ENCODE assay signal across 30 mouse cellular contexts in the genomic region with DNA sequence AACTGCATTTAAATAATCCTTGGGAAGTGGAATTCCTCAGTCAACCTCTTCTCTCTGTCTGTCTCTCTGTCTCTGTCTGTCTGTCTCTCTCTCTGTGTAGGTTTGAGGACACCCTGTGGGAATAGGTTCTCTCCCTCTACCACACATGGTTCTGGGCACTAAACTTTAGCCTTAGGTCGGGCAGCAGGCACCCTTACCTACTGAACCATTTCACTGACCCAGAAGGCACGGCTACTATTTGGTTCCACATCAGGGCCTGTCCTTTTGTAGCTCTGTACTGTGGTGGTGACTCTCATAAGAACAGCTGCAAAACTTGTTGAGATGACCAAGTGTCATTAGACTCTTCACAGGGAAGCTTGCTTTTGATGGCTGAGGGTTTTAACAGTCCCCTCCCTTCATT. TPM values are rescaled to one million over a fixed set of nuclear protein-coding genes. Genes with fewer than 3 reads are reported as not detected.
A peak's percentile ranks its signal among the peaks of the same experiment; 100 is the strongest.
DNase-seq lines count a peak whose midpoint lies in the region; ATAC-seq and TF ChIP-seq lines count a peak whose summit lies in the region.
"Had no signal": no experiment of that assay in that cellular context is flagged by ENCODE, and none has a peak within 500 bp of the region (broad histone marks: within the 10 kb centered on the region; RNA-seq: fewer than 3 reads in every experiment).

No protein-coding gene starts in this region.

- peak overlapping the region; percentile 21 for H3K4me3 ChIP-seq in erythroblast, embryonic 14.5 days (replicated peaks)
- no peak overlapping the region for H3K4me3 ChIP-seq in liver, adult 2 months (ENCODE audit: insufficient read depth, low read depth, low read length)
- no peak overlapping the region for H3K4me3 ChIP-seq in liver, embryonic 11.5 days (ENCODE audit: low read depth, low read length)
- H3K4me3 ChIP-seq: embryonic facial prominence, embryonic 10.5 days; embryonic facial prominence, embryonic 15.5 days; forebrain, embryonic 15.5 days; layer of hippocampus, adult 2 months; left cerebral cortex, adult 2 months; limb, embryonic 13.5 days had no signal

- peak; percentile 64 for DNase-seq in kidney, adult 11 months
- DNase-seq in kidney, postnatal 4 days = no peak
- peak; percentile 51 for DNase-seq in liver, adult 2 months (ENCODE audit: extremely low read depth, low read depth, low spot score)
- DNase-seq in liver, embryonic 11.5 days (ENCODE audit: low spot score) = no peak
- peak; percentile 62 to 73 for DNase-seq in kidney, postnatal 36 days
- DNase-seq in urinary bladder, postnatal 4 days (ENCODE audit: low spot score in 2 of 2) = no peak
- DNase-seq: adrenal gland, adult 2 months; adrenal gland, postnatal 36 days; cerebellum, adult 2 months; cerebellum, postnatal 14 days; gastrocnemius, postnatal 25 days; heart, adult 18-20 months; heart, postnatal 14 days; lung, embryonic 14.5 days; lung, postnatal 14 days; spleen, adult 18-20 months; thymus, postnatal 14 days had no signal

- H3K4me1 ChIP-seq in erythroblast, embryonic 14.5 days (ENCODE audit: control insufficient read depth) = peaks cover 83% of the 10 kb centered on the region
- peaks cover 41% of the 10 kb centered on the region for H3K4me1 ChIP-seq in liver, adult 2 months (ENCODE audit: control insufficient read depth, insufficient read depth, low read length)
- H3K4me1 ChIP-seq in liver, embryonic 11.5 days (replicated peaks; ENCODE audit: control insufficient read depth, insufficient read depth, low read length) = peaks cover 62% of the 10 kb centered on the region

- peaks cover 56% of the 10 kb centered on the region for H3K79me2 ChIP-seq in liver, adult 2 months (ENCODE audit: control insufficient read depth, insufficient read depth, low read length)

- no peak overlapping the region for H3K9ac ChIP-seq in liver, adult 2 months (ENCODE audit: low read depth, low read length)
- no peak overlapping the region for H3K9ac ChIP-seq in liver, embryonic 11.5 days (ENCODE audit: low read depth, low read length)
- H3K9ac ChIP-seq: embryonic facial prominence, embryonic 15.5 days; forebrain, embryonic 15.5 days; limb, embryonic 13.5 days; lung, embryonic 14.5 days had no signal

- TF ChIP-seq POLR2A in liver, adult 2 months (IDR thresholded peaks at IDR 0.05; ENCODE audit: extremely low read depth, insufficient read depth, low read length) = no peak

- no peaks in the 10 kb centered on the region for H3K9me3 ChIP-seq in erythroblast, embryonic 14.5 days (ENCODE audit: control insufficient read depth, low read length)
- H3K9me3 ChIP-seq in liver, embryonic 11.5 days (ENCODE audit: control insufficient read depth, low read length) = no peaks in the 10 kb centered on the region
- H3K9me3 ChIP-seq: embryonic facial prominence, embryonic 10.5 days; embryonic facial prominence, embryonic 15.5 days; forebrain, embryonic 15.5 days; limb, embryonic 13.5 days had no signal

- no peak overlapping the region for H3K4me2 ChIP-seq in liver, embryonic 11.5 days
- H3K4me2 ChIP-seq: embryonic facial prominence, embryonic 15.5 days; forebrain, embryonic 15.5 days; limb, embryonic 13.5 days; lung, embryonic 14.5 days; midbrain, embryonic 11.5 days had no signal

- 0 out of 2 replicates have a peak overlapping the region, but pooled peaks have one; percentile 10 for H3K27ac ChIP-seq in liver, adult 2 months (replicated peaks; ENCODE audit: insufficient read depth, low read depth, low read length)
- H3K27ac ChIP-seq in liver, embryonic 11.5 days (ENCODE audit: low read depth, low read length) = no peak overlapping the region
- H3K27ac ChIP-seq: embryonic facial prominence, embryonic 10.5 days; embryonic facial prominence, embryonic 15.5 days; forebrain, embryonic 15.5 days; hindbrain, postnatal 0 days; layer of hippocampus, adult 2 months; left cerebral cortex, adult 2 months; limb, embryonic 13.5 days had no signal

- WGBS in liver, adult 2 months = 26% methylated on average over 2 of the region's 2 CpGs
- WGBS in liver, embryonic 11.5 days = 80% methylated on average over 2 of the region's 2 CpGs

- no peaks in the 10 kb centered on the region for H3K27me3 ChIP-seq in erythroblast, embryonic 14.5 days (ENCODE audit: control insufficient read depth)
- H3K27me3 ChIP-seq in liver, adult 2 months (ENCODE audit: control insufficient read depth, insufficient read depth, low read length) = no peaks in the 10 kb centered on the region
- H3K27me3 ChIP-seq in liver, embryonic 11.5 days (replicated peaks; ENCODE audit: control insufficient read depth, insufficient read depth, low read length) = no peaks in the 10 kb centered on the region
- H3K27me3 ChIP-seq: embryonic facial prominence, embryonic 15.5 days; forebrain, embryonic 15.5 days; limb, embryonic 13.5 days had no signal

- no peak for TF ChIP-seq CTCF in liver, adult 2 months (IDR thresholded peaks at IDR 0.05; ENCODE audit: low read depth, low read length)

- ATAC-seq in erythroblast, adult 5-6 weeks (replicated peaks; ENCODE audit: low FRiP score, poor library complexity, severe bottlenecking) = no peak
- no peak for ATAC-seq in liver, embryonic 11.5 days (replicated peaks; ENCODE audit: low FRiP score)
- ATAC-seq: activated CD4-positive, CD25-positive, alpha-beta regulatory T cell, adult 4 months; forebrain, embryonic 15.5 days; hindbrain, postnatal 0 days; intestine, embryonic 16.5 days; midbrain, embryonic 16.5 days had no signal

- peaks cover 27% of the 10 kb centered on the region for H3K36me3 ChIP-seq in erythroblast, embryonic 14.5 days (ENCODE audit: control insufficient read depth)
- no peaks in the 10 kb centered on the region for H3K36me3 ChIP-seq in liver, adult 2 months (ENCODE audit: control insufficient read depth, insufficient read depth, low read length)
- no peaks in the 10 kb centered on the region for H3K36me3 ChIP-seq in liver, embryonic 11.5 days (ENCODE audit: control insufficient read depth, insufficient read depth, low read length)
- H3K36me3 ChIP-seq: embryonic facial prominence, embryonic 10.5 days; embryonic facial prominence, embryonic 15.5 days; forebrain, embryonic 15.5 days; limb, embryonic 13.5 days had no signal

RNA-seq across cellular contexts. Expression of a gene that starts 3.1 kb away (rescaled TPM):
- polyA plus RNA-seq in erythroblast, embryonic 14.5 days (2012) = 0.73 and 0.85 TPM in 2 replicates
- total RNA-seq in erythroblast, adult 5-6 weeks (2015; ENCODE audit: low replicate concordance) = 25.7 and 53.4 TPM in 2 replicates
- total RNA-seq in erythroblast, adult 5-6 weeks (2017; ENCODE audit: low replicate concordance) = 57.3 and 58.4 TPM in 2 replicates
- total RNA-seq in liver, adult 2 months (2014; rRNA removed) = 28.9 and 34.8 TPM in 2 replicates
- polyA plus RNA-seq in liver, adult 2 months (2012; rRNA removed) = 6.3 and 8.2 TPM in 2 replicates
- polyA plus RNA-seq in liver, embryonic 11.5 days (2014; fragmentation: Nextera tagmentation; extraction: Ambion mirVana) = 10.6 and 11.1 TPM in 2 replicates

Comparison
In these comparisons a context has a peak if more than half of its experiments do, and no peak if none do; other contexts are left out.
1. DNase-seq: peak in kidney, adult 11 months (single experiment), liver, adult 2 months (single experiment) and kidney, postnatal 36 days (2 of 2); none in kidney, postnatal 4 days (0 of 2), liver, embryonic 11.5 days (single experiment) and urinary bladder, postnatal 4 days (0 of 2).